Comparison of ENCODE assay signal across 11 mouse cellular contexts in the genomic region with DNA sequence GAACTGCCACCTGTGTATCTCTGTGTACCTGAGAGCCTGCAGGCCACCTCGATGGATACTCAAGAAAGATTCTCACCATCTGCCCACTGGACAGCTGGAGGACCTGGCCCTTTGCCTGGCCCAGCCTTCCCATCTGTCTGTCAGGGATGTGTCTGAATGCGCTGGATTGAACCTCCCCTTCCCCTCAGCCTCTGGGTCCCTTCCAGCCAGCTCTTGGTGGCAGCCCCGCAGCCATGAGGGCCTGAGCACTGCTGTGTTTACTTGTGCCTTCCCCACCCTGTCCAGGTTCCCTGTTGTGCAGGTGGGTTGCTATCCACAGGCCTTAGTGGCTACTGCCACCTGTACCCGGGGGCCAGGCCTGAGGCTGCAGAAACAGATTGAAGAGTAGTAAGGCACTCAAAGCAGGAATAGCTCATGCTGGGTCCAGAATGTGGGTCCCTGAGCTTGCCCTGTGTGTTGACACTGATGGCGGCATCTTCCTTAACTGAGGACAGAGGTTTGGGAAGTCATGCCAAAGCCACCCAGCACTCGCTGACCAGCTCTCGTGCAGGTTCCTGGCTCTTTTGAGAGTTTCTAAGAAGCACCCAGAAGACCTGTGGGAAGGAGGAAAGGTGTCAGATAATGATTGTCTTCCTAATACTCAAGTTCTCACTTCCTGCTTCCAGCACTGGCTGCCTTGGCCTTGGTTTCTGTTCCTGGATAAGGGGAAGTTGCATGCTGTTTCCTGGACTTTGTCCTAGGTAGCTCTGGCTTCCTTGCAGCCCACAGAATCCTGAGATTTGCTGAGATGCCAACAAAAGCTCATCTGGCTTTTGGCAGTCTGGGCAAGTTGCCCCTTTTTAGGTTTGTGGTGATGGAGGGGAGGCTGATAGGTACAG.
DNase-seq lines count a peak whose midpoint lies in the region; ATAC-seq lines count a peak whose summit lies in the region.
"Had no signal": no experiment of that assay in that cellular context is flagged by ENCODE, and none has a peak within 500 bp of the region (broad histone marks: within the 10 kb centered on the region; RNA-seq: fewer than 3 reads in every experiment).

No protein-coding gene starts in this region.

- H3K36me3 ChIP-seq in kidney, embryonic 14.5 days (ENCODE audit: control insufficient read depth, insufficient read depth, low read length): peaks cover 37% of the 10 kb centered on the region

- no peaks in the 10 kb centered on the region for H3K4me1 ChIP-seq in kidney, embryonic 14.5 days (ENCODE audit: control insufficient read depth, insufficient read depth, low read length)
- H3K4me1 ChIP-seq: forebrain, embryonic 12.5 days had no signal

- H3K27ac ChIP-seq in kidney, embryonic 14.5 days (ENCODE audit: low read depth, low read length): no peak overlapping the region
- H3K27ac ChIP-seq: forebrain, embryonic 12.5 days had no signal

- H3K4me3 ChIP-seq in kidney, embryonic 14.5 days (ENCODE audit: low read length): no peak overlapping the region
- H3K4me3 ChIP-seq: forebrain, embryonic 12.5 days had no signal

- WGBS in kidney, embryonic 14.5 days: 87% methylated on average over 7 of the region's 7 CpGs

- no peaks in the 10 kb centered on the region for H3K9me3 ChIP-seq in kidney, embryonic 14.5 days (ENCODE audit: control insufficient read depth, low read length)
- H3K9me3 ChIP-seq: forebrain, embryonic 12.5 days had no signal

- H3K27me3 ChIP-seq in kidney, embryonic 14.5 days (ENCODE audit: control insufficient read depth, insufficient read depth, low read length): no peaks in the 10 kb centered on the region
- H3K27me3 ChIP-seq: forebrain, embryonic 12.5 days had no signal

- DNase-seq in kidney, adult 11 months: peak; percentile 24
- peak; percentile 6 for DNase-seq in retina, adult 2 months (ENCODE audit: low read depth, low spot score)
- DNase-seq in retina, embryonic 14.5 days (ENCODE audit: low spot score): no peak
- peak; percentile 78 to 85 for DNase-seq in cerebellum, postnatal 14 days
- no peak for DNase-seq in embryo, embryonic 10 days (ENCODE audit: low spot score)
- no peak for DNase-seq in MN1 (ENCODE audit: low spot score)
- DNase-seq: lung, postnatal 4 days; right cerebral cortex, adult 18-20 months had no signal

- ATAC-seq in kidney, embryonic 14.5 days (ENCODE audit: low FRiP score, low TSS enrichment): no peak

- no peak overlapping the region for H3K4me2 ChIP-seq in kidney, embryonic 14.5 days (replicated peaks; ENCODE audit: low read depth, low read length)
- H3K4me2 ChIP-seq: forebrain, embryonic 12.5 days; liver, embryonic 11.5 days had no signal

- no peak overlapping the region for H3K9ac ChIP-seq in kidney, embryonic 14.5 days (ENCODE audit: low read depth, low read length)
- H3K9ac ChIP-seq: forebrain, embryonic 12.5 days had no signal

Comparison
In these comparisons a context has a peak if more than half of its experiments do, and no peak if none do; other contexts are left out.
1. DNase-seq: peak in kidney, adult 11 months (single experiment), retina, adult 2 months (single experiment) and cerebellum, postnatal 14 days (2 of 2); none in retina, embryonic 14.5 days (single experiment), embryo, embryonic 10 days (single experiment) and MN1 (single experiment).